Mouse (Mus musculus) yolk sac, embryonic 10.5 days (tissue): ENCODE data around the gene Phf14.
A peak's percentile ranks its signal among the peaks of the same experiment; 100 is the strongest.
"Not testable (repeated sequence)": the region's sequence is repeated elsewhere in the genome, so short reads cannot be mapped to it uniquely, and the experiment has no call there.

Source experiments
- DNase-seq: peaks from one replicate; pipeline ENCODE4 v3.0.0-alpha.2; 2017; ENCODE audit warnings: low spot score

Phf14 gene

DNA sequence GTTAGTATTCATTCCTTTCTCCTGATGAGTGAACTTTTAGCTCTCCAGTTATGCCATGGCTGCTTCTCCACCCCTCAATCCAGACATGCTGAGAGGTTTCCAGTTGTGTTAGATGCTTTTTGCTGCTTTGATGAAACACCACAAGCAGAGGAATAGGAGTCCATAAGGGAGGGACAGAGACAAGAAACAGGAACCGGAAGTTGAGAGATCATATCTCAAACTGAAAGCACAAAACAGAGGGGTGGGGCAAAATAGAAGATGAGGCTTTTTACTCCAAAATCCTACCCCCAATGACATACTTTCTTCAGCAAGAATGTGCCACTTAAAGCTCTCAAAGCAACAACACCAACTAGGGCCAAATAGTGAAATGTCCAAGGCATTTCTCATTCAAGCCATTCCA, 188.1 kb downstream of the Phf14 start:
- no peak for DNase-seq

- DNase-seq, result no peak
These were observed 189.5 kb downstream of the Phf14 start for GRCm38 (mm10) chr6:12097125-12097524.

- no peak for DNase-seq
These were observed 197.5 kb downstream of the Phf14 start for GRCm38 (mm10) chr6:12105144-12105543.

GRCm38 (mm10) chr6:12107326-12107725, 199.7 kb downstream of the Phf14 start:
- peak; percentile 39 for DNase-seq

- peak; percentile 23 for DNase-seq
These were observed 200.2 kb downstream of the Phf14 start for GRCm38 (mm10) chr6:12107786-12108185.

DNA sequence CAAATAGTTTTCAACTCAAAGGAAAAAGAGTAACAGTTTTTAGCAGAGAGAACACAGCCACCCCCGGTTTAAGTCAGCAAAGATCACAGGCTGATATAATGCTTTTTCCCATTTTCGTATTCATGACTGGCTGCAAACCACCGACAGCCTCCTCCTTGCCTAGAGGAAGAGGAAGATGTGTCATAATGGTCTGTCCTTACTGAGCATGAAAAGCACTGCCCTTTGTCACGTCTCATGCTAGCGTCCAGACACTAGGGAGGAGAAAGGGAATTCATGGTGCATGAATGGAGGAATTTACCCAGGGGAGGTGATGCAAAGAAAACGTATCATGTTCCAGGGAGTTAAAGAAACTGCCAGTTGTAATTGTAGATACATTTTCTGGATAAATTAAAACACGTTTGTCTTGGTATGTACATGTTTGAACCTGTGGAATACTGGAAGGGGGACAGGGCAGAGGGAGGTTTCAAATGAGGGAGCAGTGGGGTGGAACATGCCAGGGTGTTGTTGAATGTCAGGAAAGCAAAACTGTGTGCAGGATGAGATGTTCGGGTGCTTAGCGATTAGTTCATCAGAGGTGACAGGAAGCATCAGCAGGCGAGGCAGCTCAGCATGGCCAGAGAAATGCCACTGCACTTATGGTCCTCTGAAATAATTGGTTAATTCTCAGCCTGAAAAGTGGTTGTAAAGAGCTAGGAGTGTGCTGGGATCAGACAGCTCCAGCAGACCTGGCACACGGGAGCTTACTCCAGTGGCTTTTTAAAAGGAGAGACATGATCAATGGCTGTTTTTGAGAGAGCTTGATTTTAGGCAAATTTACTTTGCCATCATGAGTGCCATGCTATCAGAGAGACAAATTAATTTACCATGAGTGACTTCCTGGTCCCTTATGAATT, 209.6 kb downstream of the Phf14 start:
- no peak for DNase-seq

GRCm38 (mm10) chr6:12117819-12118570, 210.4 kb downstream of the Phf14 start:
- no peak for DNase-seq

DNA sequence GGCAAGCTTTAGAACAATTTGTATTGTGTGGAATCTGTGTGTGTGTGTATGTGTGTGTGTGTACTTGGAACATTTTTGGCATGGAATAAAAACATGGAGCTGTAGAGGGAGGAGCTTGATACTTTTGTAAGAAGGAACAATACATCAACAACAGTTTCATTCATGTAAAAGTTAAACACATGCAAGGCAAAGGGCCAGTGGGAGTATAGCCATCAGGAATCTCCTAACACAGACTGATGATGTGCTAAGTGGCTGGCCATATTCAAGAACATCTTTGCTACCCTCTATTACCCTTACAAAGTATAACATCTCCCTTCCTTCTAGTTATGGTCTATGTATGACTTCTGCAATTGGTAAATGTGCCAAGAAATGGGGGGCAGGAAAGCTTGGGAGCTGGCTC, 215.2 kb downstream of the Phf14 start:
- DNase-seq, result no peak

GRCm38 (mm10) chr6:12125031-12125803, 217.6 kb downstream of the Phf14 start:
- DNase-seq, result peak; percentile 49

- not testable (repeated sequence) for DNase-seq
These were observed 219.0 kb downstream of the Phf14 start for GRCm38 (mm10) chr6:12126601-12127000.

DNA sequence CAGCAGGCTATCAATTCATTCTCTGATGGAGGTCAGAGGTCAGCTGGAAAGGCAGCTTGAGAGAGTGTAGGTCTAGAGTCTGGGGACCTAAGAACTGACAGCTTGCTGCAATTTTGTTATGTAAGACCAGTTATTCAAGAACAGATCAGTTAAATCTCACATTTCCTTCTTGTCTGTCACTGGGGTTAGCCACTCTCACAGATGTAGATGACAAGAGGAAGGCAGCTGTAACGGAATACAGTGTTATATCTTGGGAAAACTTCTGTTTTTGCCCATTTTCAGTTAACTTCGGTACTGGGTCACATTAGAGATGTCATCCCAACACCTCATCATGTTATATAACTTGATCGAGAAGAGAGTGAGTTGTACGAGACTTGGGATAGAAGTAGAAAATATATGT, 219.7 kb downstream of the Phf14 start:
- DNase-seq, result no peak
